Mouse (Mus musculus) cerebellum, postnatal 25 days (tissue): ENCODE results near the gene Snd1.

Experiments
- DNase-seq, 2 experiments: peaks; one replicate each; pipeline ENCODE4 v3.0.0; 2021; ENCODE audit warnings: mixed read lengths in 2 of 2

The Snd1 gene

GRCm38 (mm10) chr6:28817039-28817438 is 342.1 kb downstream of the Snd1 start:
- peak; percentile 80 for DNase-seq

GRCm38 (mm10) chr6:28819509-28820358 is 344.8 kb downstream of the Snd1 start:
- no peak for DNase-seq

GRCm38 (mm10) chr6:28822296-28822695 is 347.4 kb downstream of the Snd1 start:
- no peak for DNase-seq

- DNase-seq, result no peak
Observed at GRCm38 (mm10) chr6:28823375-28823774, 348.4 kb downstream of the Snd1 start.

- no peak for DNase-seq
Observed at GRCm38 (mm10) chr6:28823802-28824201, 348.9 kb downstream of the Snd1 start.

GRCm38 (mm10) chr6:28825894-28826293 is 351.0 kb downstream of the Snd1 start:
- no peak for DNase-seq

- peak; percentile 27 to 42 for DNase-seq
Observed at GRCm38 (mm10) chr6:28826689-28827389, 351.9 kb downstream of the Snd1 start.

- peak; percentile 57 to 69 for DNase-seq
Observed at GRCm38 (mm10) chr6:28827565-28827964, 352.6 kb downstream of the Snd1 start.

- DNase-seq, result peak; percentile 70 to 78
Observed at GRCm38 (mm10) chr6:28828593-28828992, 353.7 kb downstream of the Snd1 start.

- DNase-seq, result peak; percentile 54 to 59
Observed at GRCm38 (mm10) chr6:28830306-28830705, 355.4 kb downstream of the Snd1 start.

GRCm38 (mm10) chr6:28831011-28831853 is 356.3 kb downstream of the Snd1 start, which contains the start of gene Lrrc4:
Lrrc4 (minus strand) TSS chr6:28831747.
- peak; percentile 59 to 64 for DNase-seq

GRCm38 (mm10) chr6:28831854-28832750 is 357.2 kb downstream of the Snd1 start:
- DNase-seq, result peak; percentile 77 to 79

- DNase-seq, result peak; percentile 83 to 84
Observed at GRCm38 (mm10) chr6:28832751-28833291, 357.9 kb downstream of the Snd1 start.

GRCm38 (mm10) chr6:28833380-28833822 is 358.5 kb downstream of the Snd1 start:
- DNase-seq, result peak in 1 of 2 experiments; percentile 84

- DNase-seq, result peak in 1 of 2 experiments; percentile 38
Observed at GRCm38 (mm10) chr6:28834046-28834445, 359.1 kb downstream of the Snd1 start.

GRCm38 (mm10) chr6:28836600-28836999 is 361.7 kb downstream of the Snd1 start:
- DNase-seq, result peak in 1 of 2 experiments; percentile 53

GRCm38 (mm10) chr6:28841569-28841968 is 366.6 kb downstream of the Snd1 start:
- no peak for DNase-seq

GRCm38 (mm10) chr6:28842375-28843276 is 367.7 kb downstream of the Snd1 start:
- peak in 1 of 2 experiments; percentile 52 for DNase-seq

GRCm38 (mm10) chr6:28845610-28846009 is 370.7 kb downstream of the Snd1 start:
- DNase-seq, result no peak

GRCm38 (mm10) chr6:28847616-28848015 is 372.7 kb downstream of the Snd1 start:
- DNase-seq, result no peak
